Mouse (Mus musculus): ENCODE measurements at regions not wholly inside any gene's neighbourhood (a gene's known extent, or its start where the extent isn't known, plus 50 kb on each side); places are given as distances from the start of the nearest gene placed in this dataset.

- TF ChIP-seq CTCF (IDR thresholded peaks at IDR 0.05; ENCODE audit: borderline replicate concordance, extremely low read depth, insufficient read depth, insufficient read length) (no peak), POLR2A (IDR thresholded peaks at IDR 0.05; ENCODE audit: borderline replicate concordance, extremely low read depth, insufficient read depth, insufficient read length, poor library complexity, severe bottlenecking) (no peak)
These were observed 321.0 kb downstream of the Tm4sf1 start for GRCm38 (mm10) chr3:56980593-56981304.
